Mouse (Mus musculus) urinary bladder, adult 18-20 months (tissue): ENCODE data around the gene Nuak2.
"Not testable (repeated sequence)": the region's sequence is repeated elsewhere in the genome, so short reads cannot be mapped to it uniquely, and the experiment has no call there.

Source experiments
- DNase-seq, 2 experiments: peaks; one replicate each; pipeline ENCODE4 v3.0.0; 2022; ENCODE audit warnings: low spot score in 2 of 2, mixed read lengths in 2 of 2

The Nuak2 gene

GRCm38 (mm10) chr1:132327477-132327876, 11.6 kb downstream of the Nuak2 start:
- DNase-seq = no peak

- DNase-seq = no peak
Observed at GRCm38 (mm10) chr1:132328565-132328964, 12.6 kb downstream of the Nuak2 start.

- no peak for DNase-seq
Observed at GRCm38 (mm10) chr1:132329656-132330055, 13.7 kb downstream of the Nuak2 start.

GRCm38 (mm10) chr1:132330397-132330796, 14.5 kb downstream of the Nuak2 start:
- DNase-seq = no peak

- no peak for DNase-seq
Observed at GRCm38 (mm10) chr1:132331283-132331682, 15.4 kb downstream of the Nuak2 start.

GRCm38 (mm10) chr1:132333201-132333600, 17.3 kb downstream of the Nuak2 start:
- no peak for DNase-seq

- DNase-seq = no peak
Observed at GRCm38 (mm10) chr1:132333675-132334141, 17.8 kb downstream of the Nuak2 start.

GRCm38 (mm10) chr1:132334178-132334801, 18.4 kb downstream of the Nuak2 start:
- DNase-seq = no peak

- DNase-seq = no peak
Observed at GRCm38 (mm10) chr1:132335378-132335965, 19.5 kb downstream of the Nuak2 start.

- DNase-seq = no peak
Observed at GRCm38 (mm10) chr1:132336921-132337320, 21.0 kb downstream of the Nuak2 start.

- no peak for DNase-seq
Observed at GRCm38 (mm10) chr1:132338027-132338660, 22.2 kb downstream of the Nuak2 start.

GRCm38 (mm10) chr1:132341731-132342501, 26.0 kb downstream of the Nuak2 start:
- peak in 1 of 2 experiments; percentile 33 for DNase-seq

GRCm38 (mm10) chr1:132342518-132342917, 26.6 kb downstream of the Nuak2 start:
- no peak for DNase-seq

GRCm38 (mm10) chr1:132343191-132343590, 27.3 kb downstream of the Nuak2 start:
- DNase-seq = no peak

- DNase-seq = no peak
Observed at GRCm38 (mm10) chr1:132343656-132344055, 27.7 kb downstream of the Nuak2 start.

GRCm38 (mm10) chr1:132345514-132345913, 29.6 kb downstream of the Nuak2 start:
- no peak for DNase-seq

GRCm38 (mm10) chr1:132346134-132346851, 30.4 kb downstream of the Nuak2 start:
- peak in 1 of 2 experiments; percentile 50 for DNase-seq

GRCm38 (mm10) chr1:132346951-132347350, 31.0 kb downstream of the Nuak2 start:
- DNase-seq = no peak

- DNase-seq = no peak
Observed at GRCm38 (mm10) chr1:132348401-132348800, 32.5 kb downstream of the Nuak2 start.

GRCm38 (mm10) chr1:132349049-132349448, 33.1 kb downstream of the Nuak2 start:
- not testable (repeated sequence) for DNase-seq

- DNase-seq = not testable (repeated sequence)
Observed at GRCm38 (mm10) chr1:132349601-132350000, 33.7 kb downstream of the Nuak2 start.

- no peak for DNase-seq
Observed at GRCm38 (mm10) chr1:132351058-132351457, 35.1 kb downstream of the Nuak2 start.
